Mouse (Mus musculus): ENCODE measurements around the gene Nkrf.

GRCm38 (mm10) chrX:36906539-36906938 lies 3.8 kb upstream of the Nkrf start:
- TF ChIP-seq CTCF (IDR thresholded peaks at IDR 0.05; ENCODE audit: low read depth) (no peak), EP300 (IDR thresholded peaks at IDR 0.05; ENCODE audit: low read depth) (no peak)
